Mouse (Mus musculus) bone marrow, adult 2 months (tissue): ENCODE results near the gene Fam214a. TPM values are rescaled to one million over a fixed set of nuclear protein-coding genes. Genes with fewer than 3 reads are reported as not detected.
A peak's percentile ranks its signal among the peaks of the same experiment; 100 is the strongest.

Experiments used
- H3K27ac ChIP-seq: fragments of 200-500 bp; 2 replicates; pipeline ENCODE4 v1.5.1; 2012; ENCODE audit warnings: low read depth, mild to moderate bottlenecking, control low read depth, inconsistent platforms, low read length; ENCODE audit not compliant: control insufficient read depth, poor library complexity, insufficient read depth
- H3K4me1 ChIP-seq: fragments of 200-500 bp; 2 replicates; pipeline ENCODE4 v1.6.1; 2011; ENCODE audit warnings: low read length; ENCODE audit not compliant: control insufficient read depth, insufficient read depth
- H3K4me3 ChIP-seq: fragments of 200-500 bp; replicated peaks from 2 replicates; pipeline ENCODE3; 2011; ENCODE audit warnings: mild to moderate bottlenecking, low read depth, low read length, control low read depth; ENCODE audit not compliant: control insufficient read depth
- CTCF ChIP-seq: fragments of 200-500 bp; IDR thresholded peaks from 2 replicates; pipeline ENCODE4 v1.5.1; 2011; ENCODE audit warnings: low read length, control low read depth; ENCODE audit not compliant: control insufficient read depth, insufficient read depth
- POLR2A ChIP-seq: fragments of 200-500 bp; IDR thresholded peaks from 2 replicates; pipeline ENCODE4 v1.6.1; 2011; ENCODE audit warnings: low read depth, mild to moderate bottlenecking, control low read depth, low read length, borderline replicate concordance; ENCODE audit not compliant: control insufficient read depth
- WGBS: fragments of 180-500 bp; shearing (Covaris S2); methylation state at CpG from one replicate; pipeline ENCODE4 v1.1.7; 2018; 5-methylcytosine and 5-hydroxymethylcytosine counted together
- polyA plus RNA-seq: library from polyadenylated mRNA; stranded (reverse); fragments of >200 nt; gene quantifications from 2 replicates; pipeline ENCODE4 v1.2.4, GENCODE M21; 2011; ENCODE audit warnings: low replicate concordance; ENCODE audit not compliant: missing spikeins, insufficient read depth, insufficient read length

Fam214a gene
- polyA plus RNA-seq, 1 experiment = 25.2 TPM

GRCm38 (mm10) chr9:74935289-74935688 is 17.4 kb upstream of the Fam214a start:
- no peak for TF ChIP-seq POLR2A
- no peak for TF ChIP-seq CTCF
- no peak overlapping the region for H3K4me3 ChIP-seq
- H3K4me1 ChIP-seq = no peaks in the 10 kb centered on the region; the same call in 1 of the 2 replicates
- no peak overlapping the region for H3K27ac ChIP-seq
- WGBS = 68% methylated on average over 3 of the region's 3 CpGs

GRCm38 (mm10) chr9:74937761-74938160 is 14.9 kb upstream of the Fam214a start:
- H3K4me1 ChIP-seq = no peaks in the 10 kb centered on the region; the same call in 1 of the 2 replicates
- H3K4me3 ChIP-seq = no peak overlapping the region
- 88% methylated on average over 3 of the region's 3 CpGs for WGBS
- H3K27ac ChIP-seq = no peak overlapping the region
- TF ChIP-seq POLR2A (no peak), CTCF (no peak)

GRCm38 (mm10) chr9:74938670-74939534 is 13.8 kb upstream of the Fam214a start:
- Histone ChIP-seq H3K27ac (no peak overlapping the region), H3K4me3 (no peak overlapping the region), H3K4me1 (no peaks in the 10 kb centered on the region; the same call in 1 of the 2 replicates)
- WGBS = 80% methylated on average over 12 of the region's 12 CpGs
- TF ChIP-seq POLR2A (no peak), CTCF (no peak)

- Histone ChIP-seq H3K4me3 (no peak overlapping the region), H3K27ac (no peak overlapping the region), H3K4me1 (no peaks in the 10 kb centered on the region; the same call in 1 of the 2 replicates)
- WGBS = 82% methylated on average over 8 of the region's 8 CpGs
- TF ChIP-seq POLR2A = no peak
- no peak for TF ChIP-seq CTCF
Measured at GRCm38 (mm10) chr9:74946713-74947402, 5.8 kb upstream of the Fam214a start.

GRCm38 (mm10) chr9:74951491-74951890 is 1.2 kb upstream of the Fam214a start:
- 37% methylated on average over 3 of the region's 3 CpGs for WGBS
- Histone ChIP-seq H3K27ac (no peak overlapping the region), H3K4me3 (no peak overlapping the region), H3K4me1 (no peaks in the 10 kb centered on the region; the same call in 1 of the 2 replicates)
- no peak for TF ChIP-seq CTCF
- TF ChIP-seq POLR2A = no peak

GRCm38 (mm10) chr9:74952106-74952505 is 578 bp upstream of the Fam214a start:
- 44% methylated on average over 5 of the region's 5 CpGs for WGBS
- Histone ChIP-seq H3K4me1 (no peaks in the 10 kb centered on the region; the same call in 1 of the 2 replicates), H3K27ac (peak overlapping the region; percentile 70), H3K4me3 (no peak overlapping the region)
- TF ChIP-seq CTCF (no peak), POLR2A (no peak)

GRCm38 (mm10) chr9:74953265-74953958 is 728 bp downstream of the Fam214a start:
- peak; percentile 17; the same call in 1 of the 2 replicates for TF ChIP-seq POLR2A
- TF ChIP-seq CTCF = no peak; the same call in 1 of the 2 replicates
- 3% methylated on average over 31 of the region's 31 CpGs for WGBS
- H3K27ac ChIP-seq = peak overlapping the region; percentile 70
- H3K4me3 ChIP-seq = peak overlapping the region; percentile 84
- H3K4me1 ChIP-seq = no peaks in the 10 kb centered on the region

GRCm38 (mm10) chr9:74953959-74954279 is 1.2 kb downstream of the Fam214a start:
- 51% methylated on average over 2 of the region's 2 CpGs for WGBS
- Histone ChIP-seq H3K27ac (no peak overlapping the region), H3K4me3 (peak overlapping the region; percentile 84), H3K4me1 (no peaks in the 10 kb centered on the region)
- TF ChIP-seq CTCF (no peak), POLR2A (no peak)
